Mouse (Mus musculus) common myeloid progenitor, adult 5-6 weeks (primary cell): ENCODE data around the gene Rhoh. TPM values are rescaled to one million over a fixed set of nuclear protein-coding genes. Genes with fewer than 3 reads are reported as not detected.

Experiments used
- ATAC-seq: replicated peaks from 2 replicates; pipeline ENCODE4 v1.8.0; 2016; ENCODE audit warnings: low read depth, mild to moderate bottlenecking, moderate TSS enrichment, inconsistent platforms; ENCODE audit not compliant: poor library complexity, severe bottlenecking
- total RNA-seq: library from RNA; stranded (forward); fragments of 200-1000, 187-1606 nt; gene quantifications from 2 replicates; pipeline ENCODE4 v1.2.3, GENCODE M21; 2017

Rhoh gene
- total RNA-seq, 1 experiment from 2014 or later, result 33.6 TPM

DNA sequence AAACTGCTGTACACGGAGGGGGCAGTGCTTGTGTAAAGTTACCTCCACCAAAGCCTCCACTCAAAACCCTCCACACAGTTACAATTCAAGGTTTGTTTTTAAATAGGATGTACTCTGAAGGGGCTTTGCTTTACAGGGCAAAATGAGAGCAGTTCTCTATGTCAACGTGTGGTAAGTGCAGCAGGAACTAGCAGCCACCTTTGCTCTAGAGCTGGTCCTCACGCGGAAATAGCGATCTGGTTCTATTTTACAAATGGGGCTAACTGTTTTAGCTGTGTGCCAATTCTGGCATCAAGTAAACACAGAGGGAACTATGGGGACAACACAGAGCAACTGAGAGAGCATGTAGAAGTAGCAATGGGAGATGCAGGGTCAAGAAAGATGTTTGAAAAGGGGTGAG lies 27.1 kb downstream of the Rhoh start:
- ATAC-seq, result no peak

DNA sequence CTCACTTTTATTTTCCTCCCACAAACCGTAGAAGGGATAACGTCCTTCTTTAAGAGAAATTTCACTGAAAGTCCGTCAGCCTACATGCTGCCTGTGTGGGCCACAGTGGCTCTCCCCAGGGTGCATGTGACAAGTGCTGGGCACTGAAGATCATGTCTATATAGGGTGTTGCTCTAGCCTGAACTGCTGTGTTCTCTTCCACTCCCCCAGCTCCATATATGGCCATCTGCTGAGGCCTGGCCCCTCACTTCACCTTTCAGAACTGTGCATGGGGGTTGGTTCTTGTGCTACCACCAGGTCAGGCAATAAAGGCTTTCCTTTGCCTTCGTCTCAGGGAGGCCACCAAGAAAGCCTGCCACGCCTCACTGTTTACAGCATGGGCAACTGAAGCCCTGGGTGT lies 28.0 kb downstream of the Rhoh start:
- peak; percentile 43 for ATAC-seq

DNA sequence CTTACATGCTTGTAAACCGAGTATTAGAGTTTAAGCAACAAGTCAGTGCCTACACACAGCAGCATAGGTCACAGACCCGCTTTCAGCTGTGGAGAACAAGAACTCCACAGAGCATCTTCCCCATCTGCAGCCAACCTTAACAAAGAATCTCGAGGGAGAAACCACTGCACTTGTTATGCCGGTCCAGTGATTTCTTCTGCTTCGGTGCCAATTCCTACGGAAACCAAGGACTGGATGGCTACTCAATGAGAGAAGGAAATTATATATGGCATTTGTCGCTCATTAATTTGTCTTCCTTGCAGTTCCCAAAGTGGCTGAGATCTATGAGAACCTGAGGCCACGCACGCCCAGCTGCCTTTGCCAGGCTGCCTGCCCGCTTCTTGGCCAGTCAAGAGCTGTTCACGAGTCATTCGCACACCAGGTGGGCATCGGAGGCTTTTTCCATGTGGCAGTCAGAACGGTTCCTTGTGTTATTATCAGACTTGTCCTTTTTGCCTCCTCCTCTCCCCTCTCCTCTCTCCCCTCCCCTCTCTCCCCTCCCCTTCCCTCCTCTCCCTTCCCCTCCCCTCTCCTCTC lies 30.3 kb downstream of the Rhoh start:
- no peak for ATAC-seq

DNA sequence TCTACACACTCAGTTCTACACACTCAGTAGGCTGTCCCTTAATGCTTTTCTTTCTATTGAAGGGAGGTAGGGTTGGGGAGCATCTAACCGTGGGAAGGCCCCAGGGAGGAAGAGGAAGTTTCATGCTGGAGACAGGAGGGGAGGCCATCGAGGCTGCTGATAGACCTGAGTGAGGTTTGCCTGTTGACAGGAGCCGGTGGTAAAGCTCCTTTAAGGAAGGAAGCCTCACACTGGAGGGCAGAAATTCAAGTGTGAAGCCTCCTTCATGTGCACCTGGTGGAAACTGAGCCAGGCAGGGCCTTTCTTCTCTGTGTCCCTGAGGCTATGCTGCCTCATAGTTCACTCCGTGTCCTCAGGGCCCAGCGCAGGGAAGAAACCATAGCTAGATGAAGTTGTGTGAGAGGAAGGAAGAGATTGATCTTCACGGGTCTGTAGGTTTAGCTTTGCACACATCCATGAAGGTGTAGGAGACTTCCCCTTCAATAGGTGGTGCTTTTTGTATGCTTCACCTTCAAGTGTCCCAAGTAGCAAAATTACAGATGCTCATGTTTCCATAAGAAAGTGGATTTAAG lies 34.2 kb downstream of the Rhoh start:
- 0 out of 2 replicates have a peak, but pooled peaks have one; percentile 23 for ATAC-seq

DNA sequence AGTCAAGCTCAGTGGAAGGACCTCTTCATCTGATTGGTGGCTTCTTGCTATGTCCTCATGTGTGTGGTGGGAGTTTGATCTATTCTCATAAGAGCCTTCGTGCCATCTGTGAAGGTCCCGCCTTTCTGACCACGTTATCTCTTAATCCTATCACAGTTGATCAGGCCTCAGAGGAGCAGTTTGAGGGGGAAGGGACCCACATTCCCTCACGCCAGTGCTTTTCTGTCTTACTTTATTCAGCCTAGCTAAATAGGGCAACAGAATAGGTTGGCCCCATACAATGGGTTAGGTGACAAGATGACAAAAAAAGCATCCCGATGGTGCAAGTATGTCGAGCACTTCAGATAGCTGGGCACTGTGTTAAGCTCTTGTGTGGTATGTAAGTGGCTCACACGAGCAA lies 34.8 kb downstream of the Rhoh start:
- no peak for ATAC-seq

DNA sequence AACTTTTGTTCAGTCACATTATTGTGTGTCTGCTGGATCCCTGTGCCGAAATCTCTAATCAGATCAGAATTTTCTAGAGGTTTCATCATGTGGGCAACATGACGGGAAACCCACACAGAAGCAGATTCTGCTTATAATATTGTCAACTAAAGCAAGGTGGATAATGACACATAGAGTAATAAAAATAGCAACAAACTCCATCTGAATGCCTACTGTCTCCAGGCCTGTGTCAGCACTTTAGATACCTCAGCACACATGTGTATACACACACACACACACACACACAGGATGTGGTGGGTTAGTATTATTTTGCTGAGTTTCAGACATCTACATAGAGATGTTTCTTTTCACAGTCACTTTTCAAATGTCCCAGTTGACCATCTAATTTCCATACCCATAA lies 36.7 kb downstream of the Rhoh start:
- no peak for ATAC-seq

DNA sequence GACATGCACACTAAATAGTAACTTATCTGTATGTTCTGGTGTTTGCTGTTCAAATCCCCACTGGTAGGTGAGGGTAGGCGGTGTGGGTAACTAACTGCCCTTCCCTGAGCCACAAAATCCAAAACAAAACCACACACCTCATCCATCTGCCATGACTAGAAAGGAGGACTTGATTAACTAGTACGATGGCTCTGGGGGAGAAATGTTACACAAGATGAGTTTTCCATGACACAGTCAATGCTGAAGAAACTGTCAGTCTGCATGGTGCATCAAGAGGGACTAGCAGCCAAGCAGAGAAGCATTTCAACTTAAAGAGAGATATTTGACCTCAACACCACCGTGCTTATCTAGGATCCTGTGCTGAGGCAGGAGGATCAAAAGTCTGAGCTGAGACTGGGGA lies 37.7 kb downstream of the Rhoh start:
- ATAC-seq, result no peak

DNA sequence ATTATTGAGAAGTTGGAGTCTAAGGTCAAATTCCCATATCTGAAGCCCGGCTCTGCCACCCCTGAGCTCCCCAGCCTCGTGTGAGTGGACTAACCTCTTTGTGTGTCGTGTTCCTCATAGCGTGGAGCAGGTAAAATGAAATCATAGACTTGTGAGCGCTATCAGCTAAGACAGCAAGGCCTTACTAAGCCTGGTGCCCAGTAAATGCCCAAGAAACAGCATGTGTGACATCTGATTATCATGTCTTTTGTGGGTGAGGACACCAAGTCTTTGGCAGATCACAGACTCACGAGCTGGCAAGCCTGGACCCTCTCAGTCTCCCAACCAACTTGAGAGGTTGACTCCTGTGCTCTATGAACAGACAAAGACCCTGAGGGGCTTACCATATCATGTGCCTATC lies 39.1 kb downstream of the Rhoh start:
- ATAC-seq, result peak; percentile 48

DNA sequence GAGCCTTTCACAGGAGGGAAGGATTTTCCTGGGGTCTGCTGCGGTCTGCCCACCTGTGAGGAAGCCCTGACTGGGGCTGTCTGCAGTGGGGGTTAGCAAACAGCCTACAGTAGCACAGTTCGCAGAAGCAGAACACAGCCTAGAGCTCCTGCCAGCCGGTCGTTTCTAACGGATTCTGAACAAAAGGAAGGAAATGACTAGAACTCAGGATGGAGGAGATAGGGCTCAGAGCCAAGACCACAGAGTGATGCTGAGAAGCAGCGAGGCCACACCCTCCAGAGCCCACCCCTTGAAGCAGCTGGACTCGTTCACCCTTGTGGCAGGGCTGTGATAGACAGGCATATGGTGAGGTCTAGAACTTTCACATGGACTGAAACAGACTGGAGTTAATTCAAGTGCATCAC lies 39.9 kb downstream of the Rhoh start:
- peak; percentile 94 for ATAC-seq

DNA sequence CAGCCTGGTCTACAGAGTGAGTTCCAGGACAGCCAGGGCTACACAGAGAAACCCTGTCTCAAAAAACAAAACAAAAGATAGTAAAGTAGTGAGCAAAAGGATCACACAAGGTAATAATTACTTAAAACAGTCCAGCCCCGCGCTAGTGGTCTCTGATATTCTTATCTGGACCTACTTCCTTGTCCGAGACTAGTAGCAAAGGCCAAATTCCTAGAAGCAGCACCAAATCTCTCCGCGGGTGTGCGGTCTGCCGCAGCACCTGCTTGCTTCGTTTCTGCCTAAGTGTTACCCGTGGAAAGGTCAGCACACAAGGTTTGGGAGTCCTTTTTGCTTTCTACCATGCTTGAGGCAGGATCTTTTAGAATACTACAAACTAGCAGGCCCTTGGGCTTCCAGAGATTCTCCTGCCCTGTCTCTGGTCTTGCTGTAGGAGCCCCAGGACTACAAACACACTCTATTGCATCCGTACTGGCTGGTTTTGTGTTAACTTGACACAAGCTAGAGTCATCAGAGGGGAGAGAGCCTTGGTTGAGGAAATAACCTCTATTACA lies 40.9 kb downstream of the Rhoh start:
- no peak for ATAC-seq

DNA sequence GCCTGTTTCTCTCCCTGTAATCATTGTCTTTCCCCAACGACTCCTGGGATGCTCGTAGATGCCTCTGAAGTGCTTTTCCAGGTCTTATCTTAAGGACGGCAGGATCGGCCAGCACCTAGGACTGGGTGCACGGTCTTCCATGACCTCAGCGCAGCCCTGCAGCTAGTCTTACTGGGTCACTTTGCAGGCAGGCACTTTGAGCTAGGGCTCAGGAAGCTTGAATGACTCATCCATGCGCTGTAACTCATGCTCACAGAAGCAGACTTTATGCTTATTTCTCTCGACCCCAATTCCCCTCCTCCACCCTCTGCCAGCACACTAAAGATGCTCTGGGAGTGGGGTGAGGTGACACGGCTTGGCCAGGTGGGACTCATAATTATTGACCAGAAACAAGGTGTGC lies 41.8 kb downstream of the Rhoh start:
- ATAC-seq, result no peak

DNA sequence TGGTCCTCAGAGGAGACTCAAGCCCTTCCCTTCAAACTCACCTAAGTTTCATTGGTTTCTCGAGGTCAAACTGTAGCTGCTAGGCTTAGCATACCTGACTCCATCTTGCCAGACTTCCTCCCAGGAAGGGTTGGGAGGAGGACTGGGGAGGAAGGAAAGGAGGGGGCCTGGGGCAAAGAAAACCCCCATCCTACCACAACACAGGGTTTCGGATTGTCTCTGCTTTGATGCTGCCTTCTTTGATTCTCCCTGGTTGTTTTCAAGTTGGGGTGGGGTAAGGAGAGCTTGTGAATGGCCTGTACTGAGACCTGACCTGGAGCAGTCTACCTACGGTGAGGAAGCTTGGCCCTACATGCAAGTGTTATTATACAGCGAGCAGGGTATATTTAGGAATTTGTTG lies 43.5 kb downstream of the Rhoh start:
- no peak for ATAC-seq

DNA sequence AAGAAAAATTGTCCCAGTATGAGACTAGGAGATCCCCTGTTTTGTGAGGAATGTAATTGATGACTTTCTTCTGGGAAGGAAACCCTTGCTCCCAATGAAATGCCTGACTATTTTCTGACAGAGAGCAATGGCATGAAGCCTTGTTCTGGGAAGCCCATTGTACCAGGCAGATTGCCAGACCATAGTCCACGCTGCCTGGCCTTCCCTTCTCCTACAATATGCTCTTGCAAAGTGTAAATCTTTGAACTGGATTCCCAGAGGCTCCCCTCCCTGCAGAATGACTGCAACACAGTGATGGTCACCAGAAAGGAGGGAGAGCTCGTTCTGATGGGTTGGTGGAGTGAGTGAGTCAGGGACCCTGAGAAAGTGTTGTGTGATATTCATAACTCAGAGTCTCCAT lies 47.7 kb downstream of the Rhoh start:
- ATAC-seq, result no peak

DNA sequence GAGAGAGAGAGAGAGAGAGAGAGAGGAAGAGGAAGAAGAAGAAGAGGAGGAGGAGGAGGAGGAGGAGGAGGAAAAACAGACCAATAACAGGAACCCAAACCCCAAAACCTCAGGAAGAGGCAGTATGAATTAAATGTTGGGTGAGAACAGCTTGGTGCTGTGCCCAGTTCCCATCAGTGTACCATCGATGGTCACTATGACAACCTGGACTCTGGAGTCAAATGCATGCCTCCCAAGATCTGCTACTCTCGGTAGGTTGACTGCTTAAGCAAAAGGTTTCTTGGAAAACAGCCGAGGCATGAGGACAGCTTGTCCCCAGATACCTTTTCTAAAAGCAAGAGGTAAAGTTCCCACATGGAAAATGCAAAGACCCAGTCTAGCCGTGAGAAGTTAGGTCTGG lies 48.3 kb downstream of the Rhoh start:
- ATAC-seq, result no peak

DNA sequence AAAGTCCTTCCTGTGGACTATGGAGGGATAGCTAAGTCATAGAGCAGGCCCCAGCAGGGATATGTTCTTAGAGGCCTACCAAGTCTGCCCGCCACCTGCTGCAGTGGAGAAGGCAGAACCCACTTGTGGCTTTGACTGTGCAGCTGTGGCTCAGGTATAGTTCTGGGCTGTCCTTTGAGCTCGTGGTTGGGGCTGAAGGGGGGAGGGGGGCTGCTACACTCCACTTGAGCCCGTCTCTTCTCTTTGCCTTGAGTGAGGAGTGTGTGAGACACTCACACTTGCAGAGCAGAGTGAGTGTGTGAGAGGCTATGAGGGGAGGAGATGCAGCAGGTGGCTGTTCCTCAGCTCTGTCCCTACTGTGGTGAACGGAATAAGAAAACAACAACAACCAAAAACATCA lies 49.4 kb downstream of the Rhoh start:
- ATAC-seq, result peak; percentile 39; the same call in 1 of the 2 replicates

DNA sequence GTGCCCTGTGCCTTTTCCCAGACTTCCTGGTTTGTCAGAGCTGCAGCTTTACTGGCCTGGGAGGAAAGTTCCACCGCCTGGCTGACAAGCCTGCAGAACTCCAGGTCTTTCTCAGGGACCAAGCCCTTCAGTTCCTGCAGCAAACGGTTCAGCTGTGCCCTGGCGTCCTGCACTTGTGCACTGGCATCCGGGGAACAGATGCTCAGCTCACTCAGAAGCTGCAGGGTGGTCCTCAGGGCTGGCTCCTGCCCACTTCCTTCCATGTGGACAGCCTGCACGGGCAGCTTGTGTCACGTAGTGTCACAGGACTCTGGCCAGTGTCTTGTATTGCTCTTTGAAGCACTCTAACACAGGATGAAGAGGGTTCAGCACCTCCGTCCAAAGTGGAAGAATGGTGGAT lies 50.7 kb downstream of the Rhoh start:
- ATAC-seq, result peak; percentile 39; the same call in 1 of the 2 replicates

DNA sequence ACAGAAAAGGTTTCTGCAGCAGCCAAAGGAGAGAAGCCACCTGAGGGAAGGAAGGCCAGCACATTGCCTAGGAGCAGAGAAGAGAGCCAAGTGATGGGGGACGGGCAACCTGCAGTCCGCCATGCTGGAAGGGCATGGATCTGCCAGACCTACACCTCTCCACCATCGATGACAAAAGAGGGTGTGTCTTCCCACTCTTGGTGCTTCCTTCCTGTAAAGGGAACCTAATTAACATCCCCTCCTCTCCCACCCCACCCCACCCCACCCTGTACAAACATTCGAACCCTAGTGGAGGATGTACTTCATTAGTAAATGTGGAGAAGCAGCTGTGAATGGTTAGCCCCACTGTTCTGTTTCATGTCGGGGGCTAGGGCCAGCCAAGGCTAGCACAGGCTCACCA lies 51.2 kb downstream of the Rhoh start:
- no peak for ATAC-seq

DNA sequence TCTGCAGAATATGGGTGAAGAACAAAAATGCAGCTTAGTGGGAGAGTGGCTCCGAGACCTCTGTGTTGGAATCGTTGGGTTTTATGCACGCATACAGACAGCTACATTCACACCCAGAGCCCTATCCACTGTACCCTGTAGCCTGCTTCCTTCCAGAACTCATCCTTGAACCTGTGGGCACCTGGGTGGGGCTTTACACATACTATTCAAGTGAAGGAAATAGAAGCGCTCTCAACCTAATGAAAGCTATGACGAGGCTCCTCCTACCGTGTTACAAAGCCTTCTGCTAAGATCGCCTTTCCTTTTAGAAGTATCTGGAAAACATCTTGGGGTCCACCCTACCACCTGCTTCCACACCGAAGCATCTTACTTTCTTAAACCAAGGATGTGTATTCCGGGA lies 52.1 kb downstream of the Rhoh start:
- ATAC-seq, result no peak

DNA sequence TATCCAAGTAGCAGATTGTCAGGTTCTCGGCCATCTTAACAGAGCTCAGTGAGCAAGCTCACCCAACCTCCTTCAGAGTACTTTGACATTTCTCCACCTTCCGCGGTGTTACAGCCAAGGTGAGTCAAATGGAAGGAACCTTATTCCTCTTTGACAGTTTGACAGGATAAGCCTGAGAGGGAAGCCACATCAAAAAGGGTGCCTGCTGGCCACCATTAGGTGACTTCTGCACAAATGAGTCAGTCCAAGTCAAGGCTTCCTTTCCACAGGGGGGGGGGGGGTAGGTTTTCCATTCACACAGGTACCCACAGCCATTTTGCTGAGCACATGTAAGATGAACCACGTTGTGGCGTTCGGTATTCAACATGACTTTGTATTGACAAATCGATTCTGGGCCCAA lies 53.3 kb downstream of the Rhoh start:
- no peak for ATAC-seq

DNA sequence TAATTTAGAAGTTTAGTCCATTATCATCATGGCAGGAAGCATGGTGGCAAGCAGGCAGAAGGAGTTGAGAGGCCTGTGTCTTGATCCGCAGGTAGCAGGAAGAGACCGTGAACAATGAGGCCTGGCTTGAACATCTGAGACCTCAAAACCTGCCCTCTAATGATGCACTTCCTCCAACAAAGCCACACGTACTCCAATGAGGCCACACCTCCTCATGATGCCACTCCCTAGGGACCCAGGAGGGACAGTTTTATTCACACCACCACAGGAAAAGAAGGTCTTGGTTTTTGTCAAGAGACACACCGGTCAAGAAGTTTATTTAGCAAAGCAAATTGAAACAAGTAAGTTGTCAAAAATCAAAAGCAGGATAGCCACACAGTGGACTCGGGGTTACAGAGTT lies 55.9 kb downstream of the Rhoh start:
- no peak for ATAC-seq

DNA sequence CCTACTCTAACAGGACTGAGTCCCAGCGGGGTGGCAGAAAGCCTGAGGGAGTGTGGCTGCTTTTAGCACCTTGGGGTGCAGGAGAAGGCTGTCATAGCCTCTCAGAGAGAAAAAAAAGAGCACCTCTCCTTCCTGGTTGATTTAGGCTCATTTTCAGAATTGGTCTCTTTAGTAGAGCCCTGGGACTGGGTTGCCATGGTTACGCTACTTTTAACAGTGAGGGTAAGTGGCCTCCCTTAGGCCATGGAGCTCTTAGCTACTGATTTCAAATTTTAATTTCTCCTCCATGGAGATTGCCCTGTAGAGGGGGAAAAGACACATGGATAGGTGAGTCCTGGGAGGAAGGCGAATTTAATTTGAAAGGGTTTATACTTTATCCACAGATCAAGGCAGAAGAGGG lies 57.6 kb downstream of the Rhoh start:
- ATAC-seq, result 0 out of 2 replicates have a peak, but pooled peaks have one; percentile 17

DNA sequence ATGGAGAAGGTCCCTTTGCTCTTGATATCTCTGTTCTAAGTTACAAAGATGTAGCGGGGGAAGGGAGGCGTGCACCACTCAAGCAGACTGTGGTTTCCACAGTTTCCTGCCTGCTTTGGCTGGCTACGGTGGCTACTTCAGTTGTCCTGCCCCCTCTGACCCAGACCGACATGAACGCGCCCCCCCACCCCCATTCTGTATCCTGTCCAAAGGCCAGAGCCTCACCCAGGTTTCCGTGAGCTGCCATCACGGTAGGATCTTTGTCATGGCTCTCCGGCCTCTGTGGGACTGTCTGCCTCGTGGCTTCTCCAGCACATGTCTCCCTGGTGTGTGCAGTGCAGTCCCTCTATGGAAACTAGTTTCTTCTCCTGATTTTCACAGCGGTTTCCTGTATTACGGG lies 58.3 kb downstream of the Rhoh start:
- peak; percentile 85 for ATAC-seq
